Mouse (Mus musculus): ENCODE data around the gene Trp53i13. TPM values are rescaled to one million over a fixed set of nuclear protein-coding genes. Genes with fewer than 3 reads are reported as not detected.

The Trp53i13 gene
- total RNA-seq, 1 experiment: 18.4 TPM

DNA sequence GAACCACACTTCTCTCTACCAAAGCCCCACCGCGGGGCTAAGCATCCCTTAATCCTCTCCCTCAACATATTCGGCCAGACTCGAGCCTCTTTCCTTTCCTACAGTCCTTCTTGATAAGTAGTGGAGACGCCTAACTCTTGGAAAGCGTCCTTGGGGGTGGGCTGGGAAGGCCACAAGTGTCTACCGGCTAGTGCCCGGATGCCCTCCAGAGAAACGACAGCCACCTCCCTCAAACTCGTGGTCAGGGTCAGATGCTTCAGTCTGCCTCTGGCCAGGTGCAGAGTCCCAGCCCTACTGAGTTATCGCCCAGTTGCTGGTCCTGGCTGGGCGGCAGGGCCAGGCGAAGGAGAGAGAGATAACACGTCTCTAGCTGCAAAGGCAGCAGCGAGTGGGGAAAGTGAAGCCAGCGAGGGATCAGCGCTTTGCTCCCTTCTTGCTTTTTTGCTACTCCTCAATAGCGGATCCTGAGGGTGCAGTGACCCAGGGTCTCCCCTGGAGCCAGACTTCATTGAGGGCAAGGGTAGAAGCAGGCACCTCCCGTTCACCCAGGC is 1.4 kb downstream of the Trp53i13 start:
- no peak for DNase-seq (ENCODE audit: low read depth, low spot score)
- Histone ChIP-seq H3K9me3 (ENCODE audit: control insufficient read depth, insufficient read depth, low read depth, low read length) (no peaks in the 10 kb centered on the region), H3K9ac (ENCODE audit: insufficient read depth, low read depth, low read length, poor library complexity, severe bottlenecking) (no peak overlapping the region), H3K36me3 (ENCODE audit: control insufficient read depth, insufficient read depth, low read length, poor library complexity, severe bottlenecking) (no peaks in the 10 kb centered on the region), H3K4me3 (ENCODE audit: insufficient read depth in 1 of 2, low read depth in 1 of 2, low read length in 2 of 2, poor library complexity in 1 of 2, severe bottlenecking in 1 of 2) (peak overlapping the region; percentile 66 to 69), H3K4me1 (ENCODE audit: control insufficient read depth in 2 of 2, insufficient read depth in 2 of 2, low read length in 2 of 2, poor library complexity in 1 of 2) (peaks cover 2 to 10% of the 10 kb centered on the region in 2 experiments), H3K27ac (ENCODE audit: insufficient read depth, low read depth, low read length, poor library complexity, severe bottlenecking) (no peak overlapping the region)
- TF ChIP-seq CHD2 (IDR thresholded peaks at IDR 0.05; ENCODE audit: low read depth, low read length) (no peak), MAFK (IDR thresholded peaks at IDR 0.05; ENCODE audit: insufficient read depth, low read depth, low read length) (no peak)
- in situ Hi-C loops (cut with MboI; ENCODE audit: low sequenced_read_pairs in 2 of 2, unreplicated experiment in 2 of 2): no loop called here

DNA sequence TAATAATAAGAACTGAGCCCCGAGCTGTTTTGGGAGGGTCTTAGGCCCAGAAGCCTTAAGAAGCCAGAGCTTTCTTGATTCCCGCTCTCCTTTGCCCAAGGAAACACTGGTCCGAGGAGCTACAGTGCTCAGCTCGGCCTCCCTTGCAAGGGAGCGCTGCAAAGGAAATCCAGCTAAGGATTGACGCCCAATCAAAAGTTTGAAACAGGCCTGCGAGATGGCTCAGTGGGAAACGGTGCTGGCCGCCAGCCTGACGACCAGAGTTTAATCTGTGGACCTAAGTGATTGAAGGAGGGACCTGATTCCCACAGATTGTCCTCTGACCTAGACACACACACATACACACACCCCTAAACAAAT is 2.0 kb downstream of the Trp53i13 start:
- H3K9me3 ChIP-seq (ENCODE audit: control insufficient read depth, insufficient read depth, low read depth, low read length): no peaks in the 10 kb centered on the region
- no peaks in the 10 kb centered on the region for H3K36me3 ChIP-seq (ENCODE audit: control insufficient read depth, insufficient read depth, low read length, poor library complexity, severe bottlenecking)
- no peak overlapping the region for H3K27ac ChIP-seq (ENCODE audit: insufficient read depth, low read depth, low read length, poor library complexity, severe bottlenecking)
- TF ChIP-seq ZC3H11A (IDR thresholded peaks at IDR 0.05; ENCODE audit: borderline replicate concordance, low read depth, low read length): no peak
- no peak for TF ChIP-seq MAFK (IDR thresholded peaks at IDR 0.05; ENCODE audit: insufficient read depth, low read depth, low read length)
- no peak for TF ChIP-seq ZNF384 (IDR thresholded peaks at IDR 0.05; ENCODE audit: low read depth, low read length)
- TF ChIP-seq HCFC1 (IDR thresholded peaks at IDR 0.05; ENCODE audit: borderline replicate concordance, insufficient read depth, low read length): no peak
- TF ChIP-seq CHD2 (IDR thresholded peaks at IDR 0.05; ENCODE audit: low read depth, low read length): no peak
- peak overlapping the region; percentile 66 to 69 for H3K4me3 ChIP-seq (ENCODE audit: insufficient read depth in 1 of 2, low read depth in 1 of 2, low read length in 2 of 2, poor library complexity in 1 of 2, severe bottlenecking in 1 of 2)
- H3K4me1 ChIP-seq (ENCODE audit: control insufficient read depth in 2 of 2, insufficient read depth in 2 of 2, low read length in 2 of 2, poor library complexity in 1 of 2): peaks cover 2 to 11% of the 10 kb centered on the region in 2 experiments
- in situ Hi-C loops (cut with MboI; ENCODE audit: low sequenced_read_pairs in 2 of 2, unreplicated experiment in 2 of 2): no loop called here
- DNase-seq (ENCODE audit: low read depth, low spot score): no peak
- H3K9ac ChIP-seq (ENCODE audit: insufficient read depth, low read depth, low read length, poor library complexity, severe bottlenecking): peak overlapping the region; percentile 79; the same call in 1 of the 2 replicates

DNA sequence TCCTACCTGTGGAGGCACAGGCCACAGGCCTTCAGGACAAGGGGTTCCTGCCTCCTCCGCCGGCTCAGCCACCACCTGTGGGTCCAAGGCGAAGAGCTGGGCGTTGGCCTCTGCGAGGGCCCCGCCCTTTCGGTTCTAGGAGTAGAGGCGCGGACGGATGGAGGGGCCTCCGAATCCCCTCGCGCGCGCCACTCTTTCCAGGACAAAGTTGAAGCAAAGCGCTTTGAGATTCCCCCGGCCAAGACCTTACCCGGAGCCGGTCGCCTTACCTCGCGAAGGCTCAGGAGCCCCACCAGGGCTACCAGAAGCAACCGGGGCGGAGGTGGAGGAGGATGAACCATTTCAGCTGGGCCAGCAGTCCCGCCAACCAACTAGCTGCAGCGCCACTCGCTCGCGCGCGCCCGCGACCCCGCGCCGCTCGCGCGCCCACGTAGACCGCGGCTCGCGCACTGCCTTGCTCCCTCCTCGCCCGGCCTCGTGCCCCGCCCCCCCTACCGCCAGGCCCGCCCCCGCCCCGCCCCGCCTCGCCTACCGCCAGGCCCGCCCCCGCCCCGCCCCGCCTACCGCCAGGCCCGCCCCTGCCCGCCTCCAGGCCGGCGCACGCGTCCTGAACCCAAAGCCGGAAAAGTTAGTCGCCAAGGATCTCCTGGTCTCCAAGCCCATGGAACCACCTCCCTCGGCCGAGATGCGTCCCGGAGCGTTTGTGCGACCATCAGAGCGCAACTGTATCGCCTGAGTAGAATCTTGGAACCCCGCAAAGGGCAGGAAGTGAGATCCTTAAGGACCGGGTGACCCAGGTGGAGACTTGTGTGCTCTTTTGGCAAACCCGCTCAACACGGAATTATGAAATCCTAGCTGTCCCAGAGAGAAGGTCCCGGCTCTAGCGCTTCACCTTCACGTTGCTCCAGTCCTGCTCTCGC is 2.6 kb downstream of the Trp53i13 start:
- no peak overlapping the region for H3K27ac ChIP-seq (ENCODE audit: insufficient read depth, low read depth, low read length, poor library complexity, severe bottlenecking)
- H3K9me3 ChIP-seq (ENCODE audit: control insufficient read depth, insufficient read depth, low read depth, low read length): no peaks in the 10 kb centered on the region
- in situ Hi-C loops (cut with MboI; ENCODE audit: low sequenced_read_pairs in 2 of 2, unreplicated experiment in 2 of 2): no loop called here
- TF ChIP-seq MAFK (IDR thresholded peaks at IDR 0.05; ENCODE audit: insufficient read depth, low read depth, low read length): no peak
- H3K4me1 ChIP-seq (ENCODE audit: control insufficient read depth in 2 of 2, insufficient read depth in 2 of 2, low read length in 2 of 2, poor library complexity in 1 of 2): peaks cover 2 to 13% of the 10 kb centered on the region in 2 experiments
- H3K36me3 ChIP-seq (ENCODE audit: control insufficient read depth, insufficient read depth, low read length, poor library complexity, severe bottlenecking): no peaks in the 10 kb centered on the region
- H3K4me3 ChIP-seq (ENCODE audit: insufficient read depth in 1 of 2, low read depth in 1 of 2, low read length in 2 of 2, poor library complexity in 1 of 2, severe bottlenecking in 1 of 2): peak overlapping the region; percentile 69 to 96
- no peak for DNase-seq (ENCODE audit: low read depth, low spot score)
- peak overlapping the region; percentile 79 for H3K9ac ChIP-seq (ENCODE audit: insufficient read depth, low read depth, low read length, poor library complexity, severe bottlenecking)

DNA sequence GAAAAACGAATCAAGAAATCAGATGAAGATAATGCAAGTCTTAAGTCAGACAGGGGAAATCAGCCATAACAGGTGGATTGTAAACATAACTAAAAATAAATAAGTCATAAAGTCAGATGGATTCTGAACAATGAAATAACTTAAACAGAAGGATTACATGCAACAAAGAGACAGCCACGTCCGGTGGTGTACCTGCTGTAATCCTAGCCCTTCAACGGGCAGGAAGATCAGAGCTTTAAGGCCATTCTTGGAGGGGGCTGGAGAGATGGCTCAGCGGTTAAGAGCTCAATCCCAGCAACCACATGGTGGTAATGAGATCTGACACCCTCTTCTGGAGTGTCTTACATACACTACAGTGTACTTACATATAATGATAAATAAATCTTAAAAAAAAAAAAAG is 4.4 kb downstream of the Trp53i13 start:
- DNase-seq (ENCODE audit: low read depth, low spot score): no peak
- peaks cover 2 to 17% of the 10 kb centered on the region in 2 experiments for H3K4me1 ChIP-seq (ENCODE audit: control insufficient read depth in 2 of 2, insufficient read depth in 2 of 2, low read length in 2 of 2, poor library complexity in 1 of 2)
- TF ChIP-seq ZC3H11A (IDR thresholded peaks at IDR 0.05; ENCODE audit: borderline replicate concordance, low read depth, low read length) (no peak), HCFC1 (IDR thresholded peaks at IDR 0.05; ENCODE audit: borderline replicate concordance, insufficient read depth, low read length) (no peak), ZNF384 (IDR thresholded peaks at IDR 0.05; ENCODE audit: low read depth, low read length) (no peak), CHD2 (IDR thresholded peaks at IDR 0.05; ENCODE audit: low read depth, low read length) (no peak), MAFK (IDR thresholded peaks at IDR 0.05; ENCODE audit: insufficient read depth, low read depth, low read length) (no peak)
- no peak overlapping the region for H3K9ac ChIP-seq (ENCODE audit: insufficient read depth, low read depth, low read length, poor library complexity, severe bottlenecking)
- H3K36me3 ChIP-seq (ENCODE audit: control insufficient read depth, insufficient read depth, low read length, poor library complexity, severe bottlenecking): peaks cover 9% of the 10 kb centered on the region; the same call in 1 of the 2 replicates
- no peaks in the 10 kb centered on the region for H3K9me3 ChIP-seq (ENCODE audit: control insufficient read depth, insufficient read depth, low read depth, low read length)
- H3K27ac ChIP-seq (ENCODE audit: insufficient read depth, low read depth, low read length, poor library complexity, severe bottlenecking): no peak overlapping the region
- in situ Hi-C loops (cut with MboI; ENCODE audit: low sequenced_read_pairs in 2 of 2, unreplicated experiment in 2 of 2): no loop called here
- no peak overlapping the region for H3K4me3 ChIP-seq (ENCODE audit: insufficient read depth in 1 of 2, low read depth in 1 of 2, low read length in 2 of 2, poor library complexity in 1 of 2, severe bottlenecking in 1 of 2)
